Mouse (Mus musculus) megakaryocyte, embryonic 14.5 days (primary cell): Measurements from ENCODE around the gene Dixdc1.

Experiments used
- FLI1 ChIP-seq: IDR thresholded peaks from 2 replicates; pipeline ENCODE4 v1.6.1; 2012; ENCODE audit warnings: low read length, inconsistent platforms, mixed read lengths
- GATA1 ChIP-seq: IDR thresholded peaks from 3 replicates; pipeline ENCODE4 v1.6.1; 2012; ENCODE audit warnings: mixed read lengths, low read length, inconsistent platforms, borderline replicate concordance

- no peak for TF ChIP-seq GATA1
- no peak for TF ChIP-seq FLI1
Measured at GRCm38 (mm10) chr9:50718878-50719277, 20.4 kb downstream of the Dixdc1 start.
